Mouse (Mus musculus) macrophage (primary cell): ENCODE results near the gene Pias3. TPM values are rescaled to one million over a fixed set of nuclear protein-coding genes. Genes with fewer than 3 reads are reported as not detected.
"Not testable (repeated sequence)": the region's sequence is repeated elsewhere in the genome, so short reads cannot be mapped to it uniquely, and the experiment has no call there.

Source experiments
- H3K27ac ChIP-seq: fragments of 350-480 bp; formaldehyde crosslinking; 2 replicates; pipeline ENCODE4 v1.9.0; 2021
- H3K36me3 ChIP-seq: fragments of 350-480 bp; formaldehyde crosslinking; 2 replicates; pipeline ENCODE4 v1.9.0; 2021; ENCODE audit errors: inconsistent target
- H3K4me3 ChIP-seq: fragments of 350-480 bp; formaldehyde crosslinking; 2 replicates; pipeline ENCODE4 v1.9.0; 2021; ENCODE audit errors: inconsistent target
- H3K79me2 ChIP-seq: fragments of 350-480 bp; formaldehyde crosslinking; 2 replicates; pipeline ENCODE4 v1.9.0; 2021; ENCODE audit errors: inconsistent target
- WGBS: methylation state at CpG from one replicate; pipeline ENCODE4 v1.1.7; 2026; ENCODE audit warnings: inconsistent platforms; ENCODE audit not compliant: missing documents; 5-methylcytosine and 5-hydroxymethylcytosine counted together
- polyA plus RNA-seq: library from polyadenylated mRNA; stranded (reverse); fragments of 250-400 nt; gene quantifications from 3 replicates; pipeline ENCODE4 v1.2.4, GENCODE M21; 2018; ENCODE audit warnings: inconsistent platforms

The Pias3 gene
- polyA plus RNA-seq, 1 experiment from 2014 or later = 13.0 TPM

DNA sequence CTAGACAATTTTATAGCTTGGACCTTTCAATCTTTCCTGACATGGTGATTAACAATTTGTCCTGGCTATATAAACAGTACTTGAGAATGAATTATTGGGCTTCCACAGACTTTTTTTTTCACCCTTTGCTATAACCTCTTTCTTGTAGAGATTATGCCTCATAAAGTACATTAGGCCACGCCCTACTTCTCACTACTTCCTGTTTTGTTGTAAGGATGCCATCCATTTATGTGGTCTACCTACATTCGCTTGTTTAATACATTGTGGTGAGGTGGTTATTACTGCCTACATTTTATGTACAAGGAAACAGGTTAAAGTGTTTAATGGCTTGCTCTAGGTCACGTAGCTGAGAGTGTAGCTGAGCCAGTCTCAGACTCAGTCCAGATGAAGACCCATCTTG is 21.0 kb upstream of the Pias3 start:
- H3K27ac ChIP-seq = no peak overlapping the region
- no peaks in the 10 kb centered on the region for H3K79me2 ChIP-seq
- WGBS = 47% methylated on average over 3 of the region's 3 CpGs
- no peak overlapping the region for H3K4me3 ChIP-seq
- H3K36me3 ChIP-seq = no peaks in the 10 kb centered on the region

GRCm38 (mm10) chr3:96675690-96676089 is 20.5 kb upstream of the Pias3 start:
- no peak overlapping the region for H3K4me3 ChIP-seq
- WGBS = 94% methylated on average over 3 of the region's 3 CpGs

GRCm38 (mm10) chr3:96678456-96678855 is 17.7 kb upstream of the Pias3 start:
- no peaks in the 10 kb centered on the region for H3K79me2 ChIP-seq
- WGBS = 86% methylated on average over 6 of the region's 7 CpGs
- no peaks in the 10 kb centered on the region for H3K36me3 ChIP-seq
- H3K4me3 ChIP-seq = no peak overlapping the region
- no peak overlapping the region for H3K27ac ChIP-seq

More at GRCm38 (mm10) chr3:96675690-96676089, 20.5 kb upstream of the Pias3 start:
- Histone ChIP-seq H3K27ac (no peak overlapping the region), H3K79me2 (no peaks in the 10 kb centered on the region), H3K36me3 (no peaks in the 10 kb centered on the region)

- WGBS = 78% methylated on average over 5 of the region's 5 CpGs
- H3K27ac ChIP-seq = no peak overlapping the region
- no peaks in the 10 kb centered on the region for H3K36me3 ChIP-seq
These were observed 17.0 kb upstream of the Pias3 start for GRCm38 (mm10) chr3:96679159-96679674.

GRCm38 (mm10) chr3:96680269-96680956 is 15.8 kb upstream of the Pias3 start:
- WGBS = 52% methylated on average over 12 of the region's 12 CpGs
- no peak overlapping the region for H3K4me3 ChIP-seq
- no peaks in the 10 kb centered on the region for H3K36me3 ChIP-seq
- no peak overlapping the region for H3K27ac ChIP-seq
- H3K79me2 ChIP-seq = no peaks in the 10 kb centered on the region

More at GRCm38 (mm10) chr3:96679159-96679674, 17.0 kb upstream of the Pias3 start:
- Histone ChIP-seq H3K79me2 (no peaks in the 10 kb centered on the region), H3K4me3 (no peak overlapping the region)

DNA sequence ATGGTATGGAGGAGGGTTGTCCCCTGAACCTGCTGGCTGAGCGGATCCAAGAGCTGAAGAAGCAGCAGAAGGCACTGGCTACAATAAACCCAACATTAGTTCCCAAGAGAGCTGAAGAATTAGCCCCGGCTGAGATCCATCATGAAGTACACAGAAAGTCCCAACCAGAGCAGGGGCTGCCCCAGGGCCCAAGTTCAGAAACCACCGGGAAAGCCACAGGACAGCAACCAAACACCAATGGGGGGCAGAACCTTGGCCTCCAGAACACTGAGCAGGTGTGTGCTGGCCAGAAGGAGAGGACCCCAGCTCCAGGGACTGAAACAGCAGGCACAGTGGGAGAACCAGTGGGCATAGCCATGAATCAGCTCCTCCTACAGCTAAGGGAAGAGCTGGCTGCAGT is 12.7 kb upstream of the Pias3 start:
- Histone ChIP-seq H3K79me2 (no peaks in the 10 kb centered on the region), H3K4me3 (no peak overlapping the region), H3K36me3 (no peaks in the 10 kb centered on the region), H3K27ac (no peak overlapping the region)
- WGBS = 96% methylated on average over 2 of the region's 3 CpGs

GRCm38 (mm10) chr3:96684151-96684821 is 11.9 kb upstream of the Pias3 start:
- no peak overlapping the region for H3K4me3 ChIP-seq
- 65% methylated on average over 17 of the region's 17 CpGs for WGBS
- H3K79me2 ChIP-seq = no peaks in the 10 kb centered on the region
- no peak overlapping the region for H3K27ac ChIP-seq
- H3K36me3 ChIP-seq = no peaks in the 10 kb centered on the region

GRCm38 (mm10) chr3:96684822-96685156 is 11.4 kb upstream of the Pias3 start:
- Histone ChIP-seq H3K79me2 (no peaks in the 10 kb centered on the region), H3K27ac (no peak overlapping the region), H3K36me3 (no peaks in the 10 kb centered on the region), H3K4me3 (no peak overlapping the region)
- 23% methylated on average over 28 of the region's 28 CpGs for WGBS

- not testable (repeated sequence) for H3K79me2 ChIP-seq, H3K27ac ChIP-seq, H3K4me3 ChIP-seq, H3K36me3 ChIP-seq
- 94% methylated on average over 4 of the region's 5 CpGs for WGBS
These were observed 10.1 kb upstream of the Pias3 start for GRCm38 (mm10) chr3:96686057-96686456.

- WGBS = 23% methylated on average over 10 of the region's 11 CpGs
- no peak overlapping the region for H3K4me3 ChIP-seq
- no peak overlapping the region for H3K27ac ChIP-seq
- no peaks in the 10 kb centered on the region for H3K79me2 ChIP-seq
- H3K36me3 ChIP-seq = no peaks in the 10 kb centered on the region
These were observed 7.3 kb upstream of the Pias3 start for GRCm38 (mm10) chr3:96688854-96689253.

DNA sequence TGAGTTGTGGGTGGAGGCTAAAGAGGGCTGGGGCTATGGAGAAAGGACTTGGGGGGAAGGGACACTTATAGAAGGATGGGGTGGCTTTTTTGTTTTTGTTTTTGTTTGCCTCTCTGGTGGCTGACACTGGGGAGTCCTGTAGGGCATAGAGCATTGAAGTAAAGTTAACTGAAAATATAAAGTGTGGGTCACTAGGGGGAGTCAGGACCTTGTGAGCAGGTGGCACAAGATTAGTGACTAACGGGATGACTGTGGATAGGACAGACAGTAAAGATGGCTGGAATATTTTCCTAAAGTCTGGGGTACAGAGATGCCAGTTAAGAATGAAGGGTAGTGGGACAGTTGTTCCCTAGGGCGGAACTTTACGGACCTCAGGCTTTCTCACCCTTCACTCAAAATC is 5.9 kb upstream of the Pias3 start:
- Histone ChIP-seq H3K79me2 (no peaks in the 10 kb centered on the region), H3K27ac (no peak overlapping the region), H3K4me3 (no peak overlapping the region), H3K36me3 (no peaks in the 10 kb centered on the region)
- 58% methylated on average over 3 of the region's 3 CpGs for WGBS

GRCm38 (mm10) chr3:96692506-96692905 is 3.7 kb upstream of the Pias3 start:
- H3K36me3 ChIP-seq = no peaks in the 10 kb centered on the region
- peaks cover 2% of the 10 kb centered on the region for H3K79me2 ChIP-seq
- WGBS = 43% methylated on average over 3 of the region's 3 CpGs
- H3K4me3 ChIP-seq = no peak overlapping the region
- no peak overlapping the region for H3K27ac ChIP-seq

- WGBS = 67% methylated on average over 1 of the region's 1 CpGs
- H3K27ac ChIP-seq = no peak overlapping the region
- peaks cover 13% of the 10 kb centered on the region for H3K79me2 ChIP-seq
- no peaks in the 10 kb centered on the region for H3K36me3 ChIP-seq
- H3K4me3 ChIP-seq = no peak overlapping the region
These were observed 2.6 kb upstream of the Pias3 start for GRCm38 (mm10) chr3:96693579-96693978.

DNA sequence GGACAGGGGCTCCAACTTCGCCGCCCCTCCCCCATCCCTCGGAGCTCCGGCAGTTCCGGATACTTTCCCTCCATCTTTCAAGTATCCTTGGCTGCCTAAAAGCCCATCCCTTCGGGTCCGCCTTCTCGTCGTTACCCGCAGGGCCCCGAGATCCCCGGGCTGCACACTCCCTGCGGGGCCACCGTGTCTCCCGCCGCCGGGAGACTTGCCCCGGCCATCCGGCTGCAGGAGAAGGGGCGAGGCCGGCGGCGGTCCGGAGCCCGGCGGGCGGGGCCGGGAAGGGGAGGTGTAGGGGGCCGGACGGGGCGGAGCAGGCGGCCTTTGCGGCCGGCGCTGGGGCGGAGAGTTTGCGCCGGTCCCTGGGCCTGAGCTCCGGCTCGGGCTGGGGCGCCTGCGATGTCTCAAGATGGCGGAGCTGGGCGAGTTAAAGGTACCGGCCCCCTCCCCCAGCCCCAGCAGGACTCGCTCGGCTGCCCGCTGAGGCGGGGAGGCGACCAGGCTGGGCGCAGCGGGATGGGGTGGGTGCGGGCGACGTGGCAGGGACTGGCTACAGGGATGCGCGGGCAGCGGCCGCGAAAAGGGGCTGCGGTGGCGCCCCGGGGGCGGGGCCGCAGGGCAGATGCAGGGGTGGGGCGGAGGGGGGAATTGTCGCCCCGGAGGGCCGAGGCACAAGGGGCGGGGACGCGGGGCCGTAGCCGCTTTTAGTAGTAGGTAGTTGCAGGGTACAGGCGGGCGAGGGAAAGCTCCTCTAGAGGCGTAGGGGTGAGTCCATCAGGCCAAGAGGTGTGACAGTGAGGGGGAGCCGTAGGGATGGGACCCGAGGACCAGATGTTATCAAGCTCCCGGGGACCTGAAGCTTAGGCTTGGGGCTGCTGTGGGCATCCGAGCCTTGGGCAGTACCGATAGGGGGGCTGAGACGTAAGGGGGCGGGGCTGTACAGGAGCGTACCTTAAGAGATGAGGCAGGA is 865 bp downstream of the Pias3 start:
- Histone ChIP-seq H3K27ac (peak overlapping the region; percentile 78), H3K4me3 (peak overlapping the region; percentile 98), H3K36me3 (peaks cover 23% of the 10 kb centered on the region), H3K79me2 (peaks cover 20% of the 10 kb centered on the region)
- under 1% methylated on average over 71 of the region's 85 CpGs for WGBS
